Mouse (Mus musculus): ENCODE data around the gene Meis1. TPM values are rescaled to one million over a fixed set of nuclear protein-coding genes. Genes with fewer than 3 reads are reported as not detected.
A peak's percentile ranks its signal among the peaks of the same experiment; 100 is the strongest.

Meis1 gene
- total and polyA plus RNA-seq, 3 experiments = 0.64 to 4.3 (median 0.98) TPM

GRCm38 (mm10) chr11:19024496-19025265, 5.9 kb upstream of the Meis1 start:
- peaks cover 20% of the 10 kb centered on the region for H3K4me1 ChIP-seq (ENCODE audit: insufficient read depth, low read depth, low read length)
- DNase-seq (ENCODE audit: low spot score) (no peak), ATAC-seq (ENCODE audit: extremely low read depth, insufficient number of reproducible peaks, low FRiP score, poor library complexity, severe bottlenecking) (no peak)
- H3K4me3 ChIP-seq (ENCODE audit: low read depth, low read length) = no peak overlapping the region
- TF ChIP-seq CTCF (IDR thresholded peaks at IDR 0.05; ENCODE audit: low read depth, low read length) (0 out of 2 replicates have a peak, but pooled peaks have one; percentile 7), POLR2AphosphoS5 (IDR thresholded peaks at IDR 0.05; ENCODE audit: insufficient replicate concordance, low read depth, low read length) (no peak), GATA1 (IDR thresholded peaks at IDR 0.05; ENCODE audit: borderline replicate concordance, low read length) (no peak)
- no peaks in the 10 kb centered on the region for H3K9me3 ChIP-seq (replicated peaks)
- H3K27me3 ChIP-seq (ENCODE audit: insufficient read depth, low read length) = peaks cover 39% of the 10 kb centered on the region
- H3K36me3 ChIP-seq (replicated peaks) = no peaks in the 10 kb centered on the region

GRCm38 (mm10) chr11:19023356-19023755, 4.6 kb upstream of the Meis1 start:
- no peak for ATAC-seq (ENCODE audit: extremely low read depth, insufficient number of reproducible peaks, low FRiP score, poor library complexity, severe bottlenecking)
- no peak for TF ChIP-seq CTCF (IDR thresholded peaks at IDR 0.05; ENCODE audit: low read depth, low read length)
- no peak for TF ChIP-seq GATA1 (IDR thresholded peaks at IDR 0.05; ENCODE audit: borderline replicate concordance, low read length)
- TF ChIP-seq GATA2 (IDR thresholded peaks at IDR 0.05; ENCODE audit: borderline replicate concordance, low read depth, low read length) = no peak
- no peak for TF ChIP-seq TAL1 (conservative IDR thresholded peaks at IDR 0.05; ENCODE audit: low read depth, low read length)
- no peak for TF ChIP-seq POLR2AphosphoS5 (IDR thresholded peaks at IDR 0.05; ENCODE audit: insufficient replicate concordance, low read depth, low read length)
- peaks cover 52% of the 10 kb centered on the region for H3K27me3 ChIP-seq (ENCODE audit: insufficient read depth, low read length)
- no peaks in the 10 kb centered on the region for H3K36me3 ChIP-seq (replicated peaks)
- H3K4me3 ChIP-seq (ENCODE audit: low read depth, low read length) = no peak overlapping the region
- no peak for DNase-seq (ENCODE audit: low spot score)
- H3K9me3 ChIP-seq (replicated peaks) = no peaks in the 10 kb centered on the region
- H3K4me1 ChIP-seq (ENCODE audit: insufficient read depth, low read depth, low read length) = peaks cover 34% of the 10 kb centered on the region

- Histone ChIP-seq H3K4me3 (ENCODE audit: low read depth, low read length) (no peak overlapping the region), H3K36me3 (replicated peaks) (no peaks in the 10 kb centered on the region), H3K27me3 (ENCODE audit: insufficient read depth, low read length) (peaks cover 50% of the 10 kb centered on the region), H3K4me1 (ENCODE audit: insufficient read depth, low read depth, low read length) (peaks cover 34% of the 10 kb centered on the region), H3K9me3 (replicated peaks) (no peaks in the 10 kb centered on the region)
- ATAC-seq (ENCODE audit: extremely low read depth, insufficient number of reproducible peaks, low FRiP score, poor library complexity, severe bottlenecking) = no peak
- no peak for DNase-seq (ENCODE audit: low spot score)
- TF ChIP-seq GATA1 (IDR thresholded peaks at IDR 0.05; ENCODE audit: borderline replicate concordance, low read length) (no peak), CTCF (IDR thresholded peaks at IDR 0.05; ENCODE audit: low read depth, low read length) (no peak), GATA2 (IDR thresholded peaks at IDR 0.05; ENCODE audit: borderline replicate concordance, low read depth, low read length) (no peak), POLR2AphosphoS5 (IDR thresholded peaks at IDR 0.05; ENCODE audit: insufficient replicate concordance, low read depth, low read length) (no peak), TAL1 (conservative IDR thresholded peaks at IDR 0.05; ENCODE audit: low read depth, low read length) (no peak)
Observed at GRCm38 (mm10) chr11:19022576-19022975, 3.8 kb upstream of the Meis1 start.

- DNase-seq (ENCODE audit: low spot score) (no peak), ATAC-seq (ENCODE audit: extremely low read depth, insufficient number of reproducible peaks, low FRiP score, poor library complexity, severe bottlenecking) (no peak)
- Histone ChIP-seq H3K36me3 (replicated peaks) (no peaks in the 10 kb centered on the region), H3K4me3 (ENCODE audit: low read depth, low read length) (no peak overlapping the region; the same call in 1 of the 2 replicates), H3K4me1 (ENCODE audit: insufficient read depth, low read depth, low read length) (peaks cover 26% of the 10 kb centered on the region), H3K9me3 (replicated peaks) (no peaks in the 10 kb centered on the region), H3K27me3 (ENCODE audit: insufficient read depth, low read length) (peaks cover 45% of the 10 kb centered on the region)
- TF ChIP-seq CTCF (IDR thresholded peaks at IDR 0.05; ENCODE audit: low read depth, low read length) (no peak), TAL1 (conservative IDR thresholded peaks at IDR 0.05; ENCODE audit: low read depth, low read length) (no peak), GATA2 (IDR thresholded peaks at IDR 0.05; ENCODE audit: borderline replicate concordance, low read depth, low read length) (no peak), POLR2AphosphoS5 (IDR thresholded peaks at IDR 0.05; ENCODE audit: insufficient replicate concordance, low read depth, low read length) (no peak), GATA1 (IDR thresholded peaks at IDR 0.05; ENCODE audit: borderline replicate concordance, low read length) (no peak)
Observed at GRCm38 (mm10) chr11:19020951-19021710, 2.3 kb upstream of the Meis1 start.

- no peaks in the 10 kb centered on the region for H3K36me3 ChIP-seq (replicated peaks)
- H3K4me3 ChIP-seq (ENCODE audit: low read depth, low read length) = peak overlapping the region; percentile 69; the same call in 1 of the 2 replicates
- peaks cover 29% of the 10 kb centered on the region for H3K4me1 ChIP-seq (ENCODE audit: insufficient read depth, low read depth, low read length)
- H3K27me3 ChIP-seq (ENCODE audit: insufficient read depth, low read length) = peaks cover 50% of the 10 kb centered on the region
- no peaks in the 10 kb centered on the region for H3K9me3 ChIP-seq (replicated peaks)
- peak; percentile 50 for DNase-seq (ENCODE audit: low spot score)
- ATAC-seq (ENCODE audit: extremely low read depth, insufficient number of reproducible peaks, low FRiP score, poor library complexity, severe bottlenecking) = peak; percentile 55
- TF ChIP-seq GATA2 (IDR thresholded peaks at IDR 0.05; ENCODE audit: borderline replicate concordance, low read depth, low read length) = no peak
- no peak for TF ChIP-seq TAL1 (conservative IDR thresholded peaks at IDR 0.05; ENCODE audit: low read depth, low read length)
- TF ChIP-seq GATA1 (IDR thresholded peaks at IDR 0.05; ENCODE audit: borderline replicate concordance, low read length) = no peak
- TF ChIP-seq CTCF (IDR thresholded peaks at IDR 0.05; ENCODE audit: low read depth, low read length) = no peak
- TF ChIP-seq POLR2AphosphoS5 (IDR thresholded peaks at IDR 0.05; ENCODE audit: insufficient replicate concordance, low read depth, low read length) = no peak
Observed at GRCm38 (mm10) chr11:19020371-19020824, 1.6 kb upstream of the Meis1 start.
